Mouse (Mus musculus): Measurements from ENCODE around the gene Ttc23. TPM values are rescaled to one million over a fixed set of nuclear protein-coding genes. Genes with fewer than 3 reads are reported as not detected.
A peak's percentile ranks its signal among the peaks of the same experiment; 100 is the strongest.

Gene Ttc23
- total RNA-seq, 2 experiments from 2014 or later: 26.5 to 33.2 TPM

DNA sequence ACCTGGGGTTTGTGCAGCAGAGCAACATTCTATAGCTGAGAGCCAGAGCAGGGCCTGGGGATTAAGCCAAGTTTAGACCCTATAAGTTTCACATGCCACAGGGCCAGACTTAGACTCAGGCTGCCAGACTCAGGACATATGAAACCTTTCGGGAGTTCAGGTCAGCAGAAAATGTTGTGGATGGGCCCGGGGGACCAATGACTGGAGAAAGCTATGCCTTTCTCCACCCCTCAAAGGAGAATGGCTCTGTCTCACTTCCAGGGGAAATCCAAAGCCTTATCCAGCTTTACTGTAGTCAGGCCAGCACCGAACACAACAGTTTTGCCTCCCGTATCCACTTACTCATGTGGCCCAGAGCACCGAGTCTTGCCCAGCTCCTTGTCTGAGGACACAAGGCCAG is 93.6 kb downstream of the Ttc23 start:
- no peak for DNase-seq (ENCODE audit: low spot score in 2 of 2)

GRCm38 (mm10) chr7:67741706-67742105 is 94.5 kb downstream of the Ttc23 start:
- no peak for DNase-seq (ENCODE audit: low spot score in 2 of 2)

GRCm38 (mm10) chr7:67747731-67748305 is 100.6 kb downstream of the Ttc23 start:
- DNase-seq (ENCODE audit: low spot score in 2 of 2): no peak

- DNase-seq (ENCODE audit: low spot score in 2 of 2): no peak
Observed at GRCm38 (mm10) chr7:67749441-67750239, 102.4 kb downstream of the Ttc23 start.

- peak in 1 of 2 experiments; percentile 39 for DNase-seq (ENCODE audit: low spot score in 2 of 2)
Observed at GRCm38 (mm10) chr7:67754606-67755005, 107.4 kb downstream of the Ttc23 start.

GRCm38 (mm10) chr7:67755366-67755765 is 108.2 kb downstream of the Ttc23 start:
- no peak for DNase-seq (ENCODE audit: low spot score in 2 of 2)

GRCm38 (mm10) chr7:67756636-67757035 is 109.4 kb downstream of the Ttc23 start:
- DNase-seq (ENCODE audit: low spot score in 2 of 2): no peak

DNA sequence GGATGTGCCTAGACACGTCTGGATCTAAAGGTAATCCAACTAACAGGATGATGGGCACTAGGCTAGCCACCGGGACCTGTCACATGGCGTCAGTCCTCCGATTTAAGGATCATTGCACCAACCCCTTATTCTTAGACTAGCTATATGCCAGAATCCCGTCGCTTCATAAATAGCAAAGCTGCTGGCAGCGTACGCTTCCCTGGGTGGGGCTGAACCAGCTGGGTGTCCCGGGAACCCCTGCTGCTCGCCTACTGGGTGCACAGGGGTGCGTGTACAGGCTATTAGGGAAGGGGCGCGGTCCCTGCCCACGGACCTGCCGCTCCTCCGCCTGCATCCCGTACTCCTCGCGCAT is 111.3 kb downstream of the Ttc23 start:
- no peak for DNase-seq (ENCODE audit: low spot score in 2 of 2)

- peak; percentile 40 to 70 for DNase-seq (ENCODE audit: low spot score in 2 of 2)
Observed at GRCm38 (mm10) chr7:67758858-67759628, 111.8 kb downstream of the Ttc23 start.

GRCm38 (mm10) chr7:67759629-67759995 is 112.4 kb downstream of the Ttc23 start, which contains the start of gene Synm:
Gene Synm (minus strand): TSS chr7:67759742.
- peak; percentile 94 to 95 for DNase-seq (ENCODE audit: low spot score in 2 of 2)

- no peak for DNase-seq (ENCODE audit: low spot score in 2 of 2)
Observed at GRCm38 (mm10) chr7:67763625-67764024, 116.4 kb downstream of the Ttc23 start.

DNA sequence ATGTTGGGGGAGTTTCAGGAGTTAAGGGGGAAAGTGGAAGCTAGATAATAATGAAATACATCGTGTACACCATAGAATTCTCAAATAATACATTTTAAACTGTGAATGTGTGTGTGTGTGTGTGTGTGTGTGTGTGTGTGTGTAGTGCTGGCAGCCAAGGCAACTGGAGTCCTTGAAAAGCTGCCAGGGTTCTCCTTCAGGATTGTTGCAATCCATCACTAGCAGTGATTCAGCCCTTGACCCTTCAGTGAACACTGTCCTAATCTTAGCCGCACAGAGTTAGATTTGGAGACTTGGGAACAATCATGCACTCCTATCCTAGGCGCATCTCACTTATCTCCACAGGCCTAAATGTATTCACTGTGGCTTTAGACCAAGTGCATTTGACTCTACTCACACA is 120.9 kb downstream of the Ttc23 start:
- DNase-seq (ENCODE audit: low spot score in 2 of 2): no peak

DNA sequence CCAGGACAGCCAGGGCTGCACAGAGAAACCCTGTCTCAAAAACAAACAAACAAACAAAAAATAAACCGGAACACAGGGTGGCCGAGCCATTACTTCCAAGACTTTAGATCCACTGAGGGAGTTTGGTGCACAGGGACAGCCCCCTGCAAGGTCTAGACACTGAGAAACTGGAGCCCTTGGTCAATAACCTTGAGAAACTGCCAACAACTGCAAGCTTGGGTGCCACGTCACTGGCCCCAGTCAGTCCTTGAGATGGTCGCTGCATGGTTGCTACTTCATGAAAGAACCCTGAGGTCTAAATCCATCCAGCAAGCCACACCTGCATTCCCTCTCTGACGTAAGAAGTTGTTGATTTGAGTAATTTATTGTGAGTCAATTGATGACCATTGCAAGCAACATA is 122.3 kb downstream of the Ttc23 start:
- DNase-seq (ENCODE audit: low spot score in 2 of 2): no peak

GRCm38 (mm10) chr7:67772231-67772630 is 125.0 kb downstream of the Ttc23 start:
- DNase-seq (ENCODE audit: low spot score in 2 of 2): no peak

GRCm38 (mm10) chr7:67775623-67776022 is 128.4 kb downstream of the Ttc23 start:
- no peak for DNase-seq (ENCODE audit: low spot score in 2 of 2)

DNA sequence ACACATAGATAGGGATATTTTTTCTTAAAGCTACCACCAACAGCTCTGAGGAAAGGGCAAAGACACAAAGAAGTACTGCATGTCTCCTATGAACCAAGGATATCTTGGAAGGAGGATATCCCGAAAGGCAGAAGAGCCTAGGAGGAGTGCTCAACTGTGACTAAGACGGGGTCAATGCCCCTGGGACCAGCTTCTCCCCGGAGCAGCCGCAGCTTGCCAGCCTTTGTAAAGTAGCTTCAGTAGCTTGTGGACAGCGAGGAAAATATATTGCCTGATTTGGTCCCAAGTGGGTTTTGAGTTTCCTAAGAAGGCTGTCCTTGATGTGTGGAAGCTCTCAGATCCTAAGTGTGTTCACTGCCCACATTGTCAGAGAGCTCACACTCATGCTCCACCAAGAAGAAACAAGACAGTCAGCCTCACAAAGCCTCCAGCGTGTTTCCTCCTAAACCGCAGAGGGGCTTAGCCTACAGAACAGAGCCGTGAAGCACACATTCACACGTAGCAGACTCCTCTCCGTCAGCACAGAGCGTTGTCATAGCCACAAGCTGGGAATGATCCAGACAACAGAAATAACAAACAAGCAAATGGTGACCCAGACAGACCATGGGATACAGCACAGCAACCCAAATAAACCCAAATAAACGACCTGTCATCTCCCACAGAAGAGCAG is 129.6 kb downstream of the Ttc23 start:
- no peak for DNase-seq (ENCODE audit: low spot score in 2 of 2)

DNA sequence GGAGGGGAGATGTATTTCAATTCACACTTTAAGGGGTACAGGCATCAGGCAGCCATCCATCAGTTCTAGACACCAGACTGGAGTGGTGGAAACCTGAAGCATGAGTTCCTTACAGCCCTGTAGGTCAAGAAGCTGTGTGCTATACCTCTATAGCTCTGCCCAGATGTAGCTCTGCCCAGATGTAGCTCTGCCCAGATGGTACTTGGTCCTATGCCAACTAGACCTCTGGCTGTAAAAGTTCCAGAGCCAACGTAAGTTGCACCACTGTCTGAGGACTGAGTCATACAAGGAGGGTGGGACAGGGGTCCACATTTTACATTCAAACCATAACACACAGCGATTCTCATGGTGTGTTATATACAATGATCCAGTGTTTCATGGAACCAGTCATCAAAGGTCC is 140.7 kb downstream of the Ttc23 start:
- DNase-seq (ENCODE audit: low spot score in 2 of 2): no peak

GRCm38 (mm10) chr7:67788713-67789112 is 141.5 kb downstream of the Ttc23 start:
- peak; percentile 30 to 58 for DNase-seq (ENCODE audit: low spot score in 2 of 2)

DNA sequence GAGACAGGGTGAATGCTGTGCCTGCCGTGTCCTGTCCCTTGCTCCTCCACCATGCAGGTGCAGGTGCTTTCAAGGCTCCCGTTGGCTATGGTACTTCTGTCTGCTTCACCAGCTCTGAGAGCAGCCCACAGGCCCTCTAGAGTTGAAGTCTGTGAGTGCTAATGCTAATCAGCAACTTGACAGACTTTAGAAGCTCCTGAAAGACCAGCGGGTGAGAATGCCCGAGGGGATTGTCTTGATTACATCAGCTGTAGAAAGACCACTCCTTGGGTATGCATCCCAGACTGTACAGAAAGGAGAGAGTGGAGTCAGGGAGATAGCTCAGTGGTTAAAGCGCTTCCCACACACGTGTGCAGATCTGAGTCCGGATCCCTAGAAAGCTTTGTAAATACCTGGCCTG is 144.0 kb downstream of the Ttc23 start:
- DNase-seq (ENCODE audit: low spot score in 2 of 2): no peak

GRCm38 (mm10) chr7:67793449-67793848 is 146.2 kb downstream of the Ttc23 start:
- no peak for DNase-seq (ENCODE audit: low spot score in 2 of 2)

- DNase-seq (ENCODE audit: low spot score in 2 of 2): no peak
Observed at GRCm38 (mm10) chr7:67797065-67797464, 149.9 kb downstream of the Ttc23 start.

- no peak for DNase-seq (ENCODE audit: low spot score in 2 of 2)
Observed at GRCm38 (mm10) chr7:67798476-67798875, 151.3 kb downstream of the Ttc23 start.

Measured in gastrocnemius, postnatal 4 days (tissue).